In the genomic region with DNA sequence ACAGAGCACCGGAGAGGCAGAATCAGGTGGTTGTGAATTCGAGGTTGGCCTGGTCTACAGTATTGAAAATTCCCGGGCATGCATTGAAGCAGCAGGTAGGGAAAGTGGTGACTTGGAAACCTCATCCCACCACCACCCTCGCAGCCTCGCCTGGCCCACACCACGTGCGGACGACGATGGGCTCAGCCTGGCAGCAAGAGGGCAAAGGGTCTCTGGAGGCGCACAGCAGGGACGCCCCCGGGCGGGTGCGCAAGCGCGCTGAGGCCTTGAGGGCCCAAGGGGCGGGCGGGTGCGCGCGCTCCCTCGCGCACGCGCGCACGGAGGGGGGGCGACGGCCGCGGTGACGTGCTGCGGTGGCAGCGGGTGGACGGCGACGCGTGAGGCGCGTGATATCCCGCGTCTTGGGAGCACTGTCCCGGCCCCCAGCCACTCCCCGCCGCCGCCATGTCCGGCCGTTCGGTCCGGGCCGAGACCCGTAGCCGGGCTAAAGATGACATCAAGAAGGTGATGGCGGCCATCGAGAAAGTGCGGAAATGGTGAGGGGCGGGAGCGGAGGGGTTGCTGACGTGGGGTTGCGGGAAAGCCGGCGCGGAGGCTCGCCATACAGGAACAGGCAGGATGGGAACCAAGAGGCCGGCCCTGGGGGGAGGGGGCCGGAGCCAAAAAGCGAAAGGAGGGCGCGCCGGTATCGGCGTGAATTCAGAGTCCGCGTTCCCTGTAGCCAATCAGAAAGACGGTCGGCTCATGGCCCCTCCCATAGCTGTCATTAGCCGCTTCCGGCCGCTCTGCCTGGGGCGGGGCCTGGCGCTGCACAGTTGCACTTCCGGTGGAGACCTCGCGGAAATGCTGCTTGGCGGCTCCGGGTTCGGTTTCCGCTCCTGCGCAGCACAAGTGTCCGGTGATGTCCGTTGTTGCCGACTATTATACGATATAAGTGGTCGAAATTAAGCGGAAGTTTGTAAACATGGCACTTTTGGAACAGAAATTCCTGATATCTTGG, we compare ENCODE assay signal across 1 mouse cellular context.
TF ChIP-seq lines count a peak whose summit lies in the region.

A gene (plus strand): TSS at position 221 of the 1,000 bp plus-strand sequence.

TF ChIP-seq in myocyte, 11 proteins besides CTCF, POLR2A, EP300 and RAD21 (continued from another document):
- TF ChIP-seq SRF (IDR thresholded peaks at IDR 0.05; ENCODE audit: control insufficient read depth, insufficient read length, low read depth) (peak; percentile 62), MYOD1 (IDR thresholded peaks at IDR 0.05; ENCODE audit: control insufficient read depth in 1 of 3, insufficient read length in 2 of 3, low read depth in 2 of 3) (no peak), TCF3 (IDR thresholded peaks at IDR 0.05; ENCODE audit: insufficient read length, low read depth) (no peak), POLR2AphosphoS2 (IDR thresholded peaks at IDR 0.05; ENCODE audit: insufficient read length, low read depth) (peak; percentile 91), E2F4 (IDR thresholded peaks at IDR 0.05; ENCODE audit: insufficient read depth) (no peak)
